Mouse (Mus musculus) stomach, postnatal 0 days (tissue): ENCODE results near the gene Bsn.

Source experiments
- CTCF ChIP-seq: IDR thresholded peaks from 2 replicates; pipeline ENCODE4 v1.5.1; 2016; ENCODE audit warnings: antibody characterized with exemption, low read depth, mild to moderate bottlenecking, moderate library complexity
- EP300 ChIP-seq: optimal IDR thresholded peaks from 2 replicates; pipeline ENCODE3; 2016; ENCODE audit warnings: antibody characterized with exemption

GRCm38 (mm10) chr9:108149817-108150216 lies 40.4 kb downstream of the Bsn start:
- TF ChIP-seq CTCF = no peak
- no peak for TF ChIP-seq EP300
